Mouse (Mus musculus): ENCODE results near the gene Rnls. TPM values are rescaled to one million over a fixed set of nuclear protein-coding genes. Genes with fewer than 3 reads are reported as not detected.

Rnls gene
- polyA plus RNA-seq, 2 experiments, result 1.0 to 7.3 TPM

GRCm38 (mm10) chr19:33264224-33264993 lies 127.7 kb downstream of the Rnls start:
- H3K4me3 ChIP-seq (replicated peaks; ENCODE audit: low read length), result no peak overlapping the region
- no peaks in the 10 kb centered on the region for H3K9me3 ChIP-seq (ENCODE audit: control insufficient read depth, low read length)
- H3K9ac ChIP-seq (ENCODE audit: low read depth, low read length, severe bottlenecking), result no peak overlapping the region
- WGBS, result 31% methylated on average over 3 of the region's 3 CpGs
- H3K36me3 ChIP-seq (ENCODE audit: control insufficient read depth, insufficient read depth, low read length), result no peaks in the 10 kb centered on the region
- H3K27me3 ChIP-seq (ENCODE audit: control insufficient read depth, insufficient read depth, low read length), result no peaks in the 10 kb centered on the region; the same call in 1 of the 2 replicates
- TF ChIP-seq POLR2A (IDR thresholded peaks at IDR 0.05; ENCODE audit: borderline replicate concordance, extremely low read depth, insufficient read depth, insufficient read length), result no peak
- H3K4me2 ChIP-seq (replicated peaks; ENCODE audit: low read depth, low read length, severe bottlenecking), result no peak overlapping the region
- no peak for DNase-seq (ENCODE audit: low spot score)
- no peaks in the 10 kb centered on the region for H3K4me1 ChIP-seq (ENCODE audit: control insufficient read depth, insufficient read depth, low read length)
- ATAC-seq (ENCODE audit: low FRiP score, low read depth), result no peak
- no peak overlapping the region for H3K27ac ChIP-seq (replicated peaks; ENCODE audit: low read depth, low read length)

GRCm38 (mm10) chr19:33262421-33262820 lies 129.7 kb downstream of the Rnls start:
- 64% methylated on average over 2 of the region's 2 CpGs for WGBS

GRCm38 (mm10) chr19:33259164-33259563 lies 132.9 kb downstream of the Rnls start:
- no peak overlapping the region for H3K4me2 ChIP-seq (replicated peaks; ENCODE audit: low read depth, low read length, severe bottlenecking)

More at GRCm38 (mm10) chr19:33262421-33262820, 129.7 kb downstream of the Rnls start:
- H3K4me2 ChIP-seq (replicated peaks; ENCODE audit: low read depth, low read length, severe bottlenecking), result no peak overlapping the region
- no peak overlapping the region for H3K4me3 ChIP-seq (replicated peaks; ENCODE audit: low read length)
- TF ChIP-seq POLR2A (IDR thresholded peaks at IDR 0.05; ENCODE audit: borderline replicate concordance, extremely low read depth, insufficient read depth, insufficient read length), result no peak
- no peaks in the 10 kb centered on the region for H3K9me3 ChIP-seq (ENCODE audit: control insufficient read depth, low read length)
- DNase-seq (ENCODE audit: low spot score) (no peak), ATAC-seq (ENCODE audit: low FRiP score, low read depth) (no peak)
- no peak overlapping the region for H3K27ac ChIP-seq (replicated peaks; ENCODE audit: low read depth, low read length)
- no peaks in the 10 kb centered on the region for H3K27me3 ChIP-seq (ENCODE audit: control insufficient read depth, insufficient read depth, low read length)
- H3K4me1 ChIP-seq (ENCODE audit: control insufficient read depth, insufficient read depth, low read length), result no peaks in the 10 kb centered on the region
- no peak overlapping the region for H3K9ac ChIP-seq (ENCODE audit: low read depth, low read length, severe bottlenecking)
- no peaks in the 10 kb centered on the region for H3K36me3 ChIP-seq (ENCODE audit: control insufficient read depth, insufficient read depth, low read length)

GRCm38 (mm10) chr19:33253893-33254292 lies 138.2 kb downstream of the Rnls start:
- Histone ChIP-seq H3K4me1 (ENCODE audit: control insufficient read depth, insufficient read depth, low read length) (no peaks in the 10 kb centered on the region), H3K9ac (ENCODE audit: low read depth, low read length, severe bottlenecking) (no peak overlapping the region), H3K4me2 (replicated peaks; ENCODE audit: low read depth, low read length, severe bottlenecking) (no peak overlapping the region), H3K9me3 (ENCODE audit: control insufficient read depth, low read length) (no peaks in the 10 kb centered on the region), H3K4me3 (replicated peaks; ENCODE audit: low read length) (no peak overlapping the region), H3K27ac (replicated peaks; ENCODE audit: low read depth, low read length) (no peak overlapping the region), H3K36me3 (ENCODE audit: control insufficient read depth, insufficient read depth, low read length) (no peaks in the 10 kb centered on the region), H3K27me3 (ENCODE audit: control insufficient read depth, insufficient read depth, low read length) (no peaks in the 10 kb centered on the region)
- DNase-seq (ENCODE audit: low spot score) (no peak), ATAC-seq (ENCODE audit: low FRiP score, low read depth) (no peak)
- 65% methylated on average over 5 of the region's 5 CpGs for WGBS
- TF ChIP-seq POLR2A (IDR thresholded peaks at IDR 0.05; ENCODE audit: borderline replicate concordance, extremely low read depth, insufficient read depth, insufficient read length), result no peak

More at GRCm38 (mm10) chr19:33259164-33259563, 132.9 kb downstream of the Rnls start:
- Histone ChIP-seq H3K4me1 (ENCODE audit: control insufficient read depth, insufficient read depth, low read length) (no peaks in the 10 kb centered on the region), H3K36me3 (ENCODE audit: control insufficient read depth, insufficient read depth, low read length) (no peaks in the 10 kb centered on the region), H3K9ac (ENCODE audit: low read depth, low read length, severe bottlenecking) (no peak overlapping the region), H3K27ac (replicated peaks; ENCODE audit: low read depth, low read length) (no peak overlapping the region), H3K4me3 (replicated peaks; ENCODE audit: low read length) (no peak overlapping the region), H3K27me3 (ENCODE audit: control insufficient read depth, insufficient read depth, low read length) (no peaks in the 10 kb centered on the region), H3K9me3 (ENCODE audit: control insufficient read depth, low read length) (no peaks in the 10 kb centered on the region)
- DNase-seq (ENCODE audit: low spot score) (no peak), ATAC-seq (ENCODE audit: low FRiP score, low read depth) (no peak)
- WGBS, result 77% methylated on average over 1 of the region's 1 CpGs
- TF ChIP-seq POLR2A (IDR thresholded peaks at IDR 0.05; ENCODE audit: borderline replicate concordance, extremely low read depth, insufficient read depth, insufficient read length), result no peak

GRCm38 (mm10) chr19:33252226-33252625 lies 139.9 kb downstream of the Rnls start:
- TF ChIP-seq POLR2A (IDR thresholded peaks at IDR 0.05; ENCODE audit: borderline replicate concordance, extremely low read depth, insufficient read depth, insufficient read length), result no peak
- Histone ChIP-seq H3K9me3 (ENCODE audit: control insufficient read depth, low read length) (no peaks in the 10 kb centered on the region), H3K27ac (replicated peaks; ENCODE audit: low read depth, low read length) (no peak overlapping the region), H3K4me2 (replicated peaks; ENCODE audit: low read depth, low read length, severe bottlenecking) (no peak overlapping the region), H3K4me1 (ENCODE audit: control insufficient read depth, insufficient read depth, low read length) (no peaks in the 10 kb centered on the region), H3K36me3 (ENCODE audit: control insufficient read depth, insufficient read depth, low read length) (no peaks in the 10 kb centered on the region), H3K9ac (ENCODE audit: low read depth, low read length, severe bottlenecking) (no peak overlapping the region), H3K4me3 (replicated peaks; ENCODE audit: low read length) (no peak overlapping the region), H3K27me3 (ENCODE audit: control insufficient read depth, insufficient read depth, low read length) (no peaks in the 10 kb centered on the region)
- DNase-seq (ENCODE audit: low spot score) (no peak), ATAC-seq (ENCODE audit: low FRiP score, low read depth) (no peak)
- WGBS, result 75% methylated on average over 5 of the region's 5 CpGs

Measured in limb, embryonic 14.5 days (tissue).